Mouse (Mus musculus) midbrain, embryonic 16.5 days (tissue): ENCODE data around the gene Cd7. TPM values are rescaled to one million over a fixed set of nuclear protein-coding genes. Genes with fewer than 3 reads are reported as not detected.
"Not testable (repeated sequence)": the region's sequence is repeated elsewhere in the genome, so short reads cannot be mapped to it uniquely, and the experiment has no call there.

Experiments used
- ATAC-seq: fragments of 200-750 bp; cut with Nextera tagmentation; 2 replicates; pipeline ENCODE4 v1.8.0; 2017; ENCODE audit warnings: moderate TSS enrichment
- H3K27ac ChIP-seq: fragments of 300-500 bp; sonication (generic); 2 replicates; pipeline ENCODE4 v1.5.1; 2014; ENCODE audit warnings: mild to moderate bottlenecking, low read length, mixed read lengths
- H3K27me3 ChIP-seq: fragments of 300-500 bp; sonication (generic); 2 replicates; pipeline ENCODE4 v1.6.1; 2014; ENCODE audit warnings: low read depth, low read length, mixed read lengths; ENCODE audit not compliant: control insufficient read depth, insufficient read depth
- H3K36me3 ChIP-seq: fragments of 300-500 bp; sonication (generic); 2 replicates; pipeline ENCODE4 v1.6.1; 2014; ENCODE audit warnings: mild to moderate bottlenecking, low read length, moderate library complexity, mixed read lengths; ENCODE audit not compliant: control insufficient read depth, insufficient read depth
- H3K4me1 ChIP-seq: fragments of 300-500 bp; sonication (generic); 2 replicates; pipeline ENCODE4 v1.6.1; 2014; ENCODE audit warnings: mild to moderate bottlenecking, low read length, mixed read lengths; ENCODE audit not compliant: control insufficient read depth, insufficient read depth
- H3K4me2 ChIP-seq: fragments of 300-500 bp; sonication (generic); 2 replicates; pipeline ENCODE4 v1.6.1; 2014; ENCODE audit warnings: mild to moderate bottlenecking, low read length, mixed read lengths
- H3K4me3 ChIP-seq: fragments of 300-500 bp; sonication (generic); 2 replicates; pipeline ENCODE4 v1.5.1; 2014; ENCODE audit warnings: low read depth, mild to moderate bottlenecking, low read length, moderate library complexity, mixed read lengths
- H3K9ac ChIP-seq: fragments of 300-500 bp; sonication (generic); 2 replicates; pipeline ENCODE4 v1.6.1; 2014; ENCODE audit warnings: low read depth, low read length, mixed read lengths
- H3K9me3 ChIP-seq: fragments of 300-500 bp; sonication (generic); replicated peaks from 2 replicates; pipeline ENCODE4 v1.6.1; 2014; ENCODE audit warnings: mild to moderate bottlenecking, low read length, mixed read lengths; ENCODE audit not compliant: control insufficient read depth, poor library complexity, severe bottlenecking
- WGBS: fragments of 180-500 bp; shearing (Covaris S2); extraction: QIAGEN DNeasy Blood & Tissue Kit; methylation state at CpG from one replicate; pipeline ENCODE4 v1.1.7; 2014; 5-methylcytosine and 5-hydroxymethylcytosine counted together
- polyA plus RNA-seq: library from polyadenylated mRNA; unstranded; fragments of >200 nt; fragmentation: Nextera tagmentation; extraction: Ambion mirVana; gene quantifications from 2 replicates; pipeline ENCODE4 v1.2.1, GENCODE M21; 2015

Cd7 gene
- polyA plus RNA-seq, 1 experiment from 2014 or later, result not detected

- H3K4me1 ChIP-seq, result no peaks in the 10 kb centered on the region
- H3K4me3 ChIP-seq, result no peak overlapping the region
- no peak for ATAC-seq
- H3K9ac ChIP-seq, result no peak overlapping the region
- H3K27ac ChIP-seq, result no peak overlapping the region
- H3K9me3 ChIP-seq, result no peaks in the 10 kb centered on the region
- H3K27me3 ChIP-seq, result no peaks in the 10 kb centered on the region
- no peak overlapping the region for H3K4me2 ChIP-seq
- WGBS, result 77% methylated on average over 7 of the region's 7 CpGs
- no peaks in the 10 kb centered on the region for H3K36me3 ChIP-seq
Measured at GRCm38 (mm10) chr11:121056536-121057236, 17.5 kb upstream of the Cd7 start.

- no peak for ATAC-seq
- Histone ChIP-seq H3K27me3 (no peaks in the 10 kb centered on the region), H3K9me3 (no peaks in the 10 kb centered on the region), H3K36me3 (no peaks in the 10 kb centered on the region), H3K4me3 (no peak overlapping the region), H3K4me1 (no peaks in the 10 kb centered on the region), H3K4me2 (no peak overlapping the region), H3K27ac (no peak overlapping the region), H3K9ac (no peak overlapping the region)
- WGBS, result 14% methylated on average over 8 of the region's 8 CpGs
Measured at GRCm38 (mm10) chr11:121053536-121053935, 14.3 kb upstream of the Cd7 start.

- 75% methylated on average over 4 of the region's 4 CpGs for WGBS
- Histone ChIP-seq H3K36me3 (no peaks in the 10 kb centered on the region), H3K4me1 (no peaks in the 10 kb centered on the region), H3K27me3 (no peaks in the 10 kb centered on the region), H3K4me3 (no peak overlapping the region), H3K27ac (no peak overlapping the region), H3K4me2 (no peak overlapping the region), H3K9ac (no peak overlapping the region), H3K9me3 (no peaks in the 10 kb centered on the region)
- ATAC-seq, result no peak
Measured at GRCm38 (mm10) chr11:121052387-121052786, 13.2 kb upstream of the Cd7 start.

GRCm38 (mm10) chr11:121051793-121052192 lies 12.6 kb upstream of the Cd7 start:
- H3K4me3 ChIP-seq, result no peak overlapping the region
- no peaks in the 10 kb centered on the region; the same call in 1 of the 2 replicates for H3K27me3 ChIP-seq
- ATAC-seq, result no peak
- no peak overlapping the region for H3K4me2 ChIP-seq
- no peaks in the 10 kb centered on the region for H3K36me3 ChIP-seq
- H3K9me3 ChIP-seq, result no peaks in the 10 kb centered on the region
- WGBS, result 54% methylated on average over 1 of the region's 1 CpGs
- H3K27ac ChIP-seq, result no peak overlapping the region
- H3K4me1 ChIP-seq, result no peaks in the 10 kb centered on the region
- no peak overlapping the region for H3K9ac ChIP-seq

GRCm38 (mm10) chr11:121049840-121050239 lies 10.6 kb upstream of the Cd7 start:
- Histone ChIP-seq H3K27ac (no peak overlapping the region), H3K36me3 (no peaks in the 10 kb centered on the region), H3K4me1 (no peaks in the 10 kb centered on the region), H3K9me3 (no peaks in the 10 kb centered on the region), H3K4me2 (no peak overlapping the region), H3K4me3 (no peak overlapping the region), H3K27me3 (no peaks in the 10 kb centered on the region; the same call in 1 of the 2 replicates), H3K9ac (no peak overlapping the region)
- no peak for ATAC-seq
- 68% methylated on average over 1 of the region's 1 CpGs for WGBS

- 78% methylated on average over 2 of the region's 2 CpGs for WGBS
Measured at GRCm38 (mm10) chr11:121047826-121048399, 8.7 kb upstream of the Cd7 start.

GRCm38 (mm10) chr11:121045286-121045685 lies 6.1 kb upstream of the Cd7 start:
- no peak overlapping the region for H3K4me3 ChIP-seq
- H3K9ac ChIP-seq, result no peak overlapping the region
- H3K36me3 ChIP-seq, result no peaks in the 10 kb centered on the region
- no peak for ATAC-seq
- no peak overlapping the region for H3K4me2 ChIP-seq
- H3K9me3 ChIP-seq, result no peaks in the 10 kb centered on the region
- 44% methylated on average over 1 of the region's 1 CpGs for WGBS
- H3K4me1 ChIP-seq, result no peaks in the 10 kb centered on the region
- H3K27ac ChIP-seq, result no peak overlapping the region
- no peaks in the 10 kb centered on the region; the same call in 1 of the 2 replicates for H3K27me3 ChIP-seq

More at GRCm38 (mm10) chr11:121047826-121048399, 8.7 kb upstream of the Cd7 start:
- H3K4me1 ChIP-seq, result no peaks in the 10 kb centered on the region
- no peak overlapping the region for H3K4me2 ChIP-seq
- H3K27me3 ChIP-seq, result no peaks in the 10 kb centered on the region; the same call in 1 of the 2 replicates
- ATAC-seq, result no peak
- no peak overlapping the region for H3K27ac ChIP-seq
- no peaks in the 10 kb centered on the region for H3K9me3 ChIP-seq
- no peaks in the 10 kb centered on the region for H3K36me3 ChIP-seq
- no peak overlapping the region for H3K9ac ChIP-seq
- no peak overlapping the region for H3K4me3 ChIP-seq

GRCm38 (mm10) chr11:121043025-121043424 lies 3.8 kb upstream of the Cd7 start:
- H3K27me3 ChIP-seq, H3K9ac ChIP-seq, H3K9me3 ChIP-seq, H3K27ac ChIP-seq, H3K4me2 ChIP-seq, H3K4me1 ChIP-seq, ATAC-seq, H3K36me3 ChIP-seq, H3K4me3 ChIP-seq: not testable (repeated sequence)
- WGBS, result 40% methylated on average over 1 of the region's 1 CpGs

GRCm38 (mm10) chr11:121042480-121042879 lies 3.3 kb upstream of the Cd7 start:
- no peak for ATAC-seq
- no peaks in the 10 kb centered on the region for H3K9me3 ChIP-seq
- no peak overlapping the region for H3K4me3 ChIP-seq
- 84% methylated on average over 4 of the region's 4 CpGs for WGBS
- H3K36me3 ChIP-seq, result no peaks in the 10 kb centered on the region
- H3K27ac ChIP-seq, result no peak overlapping the region
- H3K9ac ChIP-seq, result no peak overlapping the region
- no peak overlapping the region for H3K4me2 ChIP-seq
- no peaks in the 10 kb centered on the region; the same call in 1 of the 2 replicates for H3K27me3 ChIP-seq
- H3K4me1 ChIP-seq, result no peaks in the 10 kb centered on the region
